Mouse (Mus musculus) Patski (cell line): Measurements from ENCODE around the gene H2afz. TPM values are rescaled to one million over a fixed set of nuclear protein-coding genes. Genes with fewer than 3 reads are reported as not detected.
"Not testable (repeated sequence)": the region's sequence is repeated elsewhere in the genome, so short reads cannot be mapped to it uniquely, and the experiment has no call there.

Source experiments
- ATAC-seq: fragments of 100-300 bp; one replicate; pipeline ENCODE4 v1.8.0; 2021
- CTCF ChIA-PET: fragments of 350-600 bp; sonication (Branson Sonifier 250); formaldehyde crosslinking; loops from one replicate; lab custom pipeline; 2022; ENCODE audit warnings: inconsistent platforms; lab: Charles Lee
- POLR2A ChIA-PET: fragments of 350-600 bp; sonication (Branson Sonifier 250); formaldehyde crosslinking; loops from one replicate; lab custom pipeline; 2022; ENCODE audit warnings: antibody characterized with exemption, inconsistent platforms; lab: Charles Lee
- DNase-seq: peaks from one replicate; pipeline ENCODE4 v3.0.0-alpha.2; 2011; ENCODE audit warnings: low read depth, low spot score
- H3K27me3 ChIP-seq: fragments of 371-371 bp; one replicate; pipeline ENCODE4 v1.5.1; 2021
- CTCF ChIP-seq: fragments of 100-300 bp; IDR thresholded peaks from one replicate; pipeline ENCODE4 v1.5.1; 2021
- in situ Hi-C: fragments of 300-500 bp; cut with MboI; formaldehyde crosslinking; loops from 3 replicates; pipeline ENCODE4 v1.11.1; 2018; ENCODE audit warnings: low pct_unique_long_range_greater_than_20kb, mixed read lengths
- polyA plus RNA-seq: library from polyadenylated mRNA; unstranded; gene quantifications from one replicate; pipeline ENCODE4 v1.2.3, GENCODE M21; 2021

Gene H2afz
- polyA plus RNA-seq, 1 experiment from 2014 or later: 779 TPM

DNA sequence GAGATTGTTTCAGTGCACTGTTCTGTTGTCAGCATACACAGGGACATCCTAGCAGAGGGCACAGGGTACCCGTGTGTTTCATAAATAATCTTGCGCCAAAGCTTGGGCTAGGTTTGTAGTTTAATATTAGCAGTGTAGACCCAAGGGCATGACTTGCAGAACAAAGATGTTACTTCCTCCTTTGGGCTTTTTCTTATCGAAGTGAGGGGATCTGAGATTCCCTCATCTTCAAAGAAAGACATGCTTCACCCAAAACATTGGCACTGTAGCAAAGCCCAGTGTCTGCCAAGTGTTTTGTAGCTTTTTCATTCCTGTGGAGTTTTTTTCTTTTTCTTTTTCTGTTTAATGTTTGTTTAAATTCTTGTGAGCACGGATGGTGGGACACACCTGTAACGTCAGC lies 33.4 kb downstream of the H2afz start:
- DNase-seq (no peak), ATAC-seq (no peak)
- POLR2A ChIA-PET: no interaction called here
- CTCF ChIA-PET: interaction anchor here (1.0 kb wide), 1 partner anchor 247 kb away, joined by 3 read pairs; the partner anchor contains the start of gene Mttp
- in situ Hi-C loops: no loop called here
- no peak for TF ChIP-seq CTCF
- no peaks in the 10 kb centered on the region for H3K27me3 ChIP-seq

DNA sequence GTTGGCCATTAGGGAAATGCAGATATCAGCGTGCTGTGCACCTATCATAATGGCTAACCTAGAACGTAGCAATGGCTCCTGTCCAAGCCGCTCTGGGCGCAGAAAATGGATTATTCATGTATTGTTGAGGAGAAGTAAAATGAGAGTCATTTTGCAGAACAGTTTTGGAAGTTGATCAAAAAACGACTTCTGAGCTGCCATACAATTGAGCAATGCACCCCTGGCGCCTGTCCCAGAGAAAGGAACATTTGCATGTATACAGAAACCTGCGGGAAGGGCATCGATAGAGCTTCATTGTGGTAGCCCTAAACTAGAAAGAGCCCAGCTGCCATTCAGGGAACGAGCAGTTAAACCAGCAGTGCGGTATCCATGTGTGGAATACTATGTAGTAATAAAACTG lies 35.9 kb downstream of the H2afz start:
- ChIA-PET CTCF (interaction anchor here (1.1 to 1.4 kb wide), 3 partner anchors 15 to 244 kb away, joined by 3 to 5 read pairs (median 3); partner anchors contain the start of gene Mttp), POLR2A (interaction anchor here (0.7 kb wide), 1 partner anchor 30 kb away, joined by 3 read pairs; no protein-coding TSS in a partner anchor)
- TF ChIP-seq CTCF: no peak
- H3K27me3 ChIP-seq: no peaks in the 10 kb centered on the region
- DNase-seq (no peak), ATAC-seq (no peak)
- in situ Hi-C loops: no loop called here

DNA sequence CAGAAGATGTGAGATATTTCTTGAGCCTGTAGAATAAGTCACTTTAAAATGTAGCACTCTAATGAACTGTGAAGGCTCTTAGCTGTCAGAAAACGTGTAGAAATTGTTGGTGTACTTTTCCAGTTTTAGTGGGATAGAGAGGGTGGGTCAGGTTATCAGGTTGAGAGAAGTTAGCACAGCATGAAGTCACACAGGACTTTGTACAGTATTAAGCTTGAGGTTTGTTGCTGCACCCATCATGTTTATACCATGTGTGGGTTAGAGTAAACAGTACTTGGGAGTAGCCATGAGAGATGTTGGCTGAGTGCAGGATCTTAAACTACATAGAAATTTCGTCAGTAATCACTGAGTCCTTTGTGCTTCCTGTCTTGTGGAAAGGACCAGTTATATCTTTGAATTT lies 48.8 kb downstream of the H2afz start:
- DNase-seq (no peak), ATAC-seq (no peak)
- H3K27me3 ChIP-seq: no peaks in the 10 kb centered on the region
- TF ChIP-seq CTCF: no peak
- in situ Hi-C loops: no loop called here
- POLR2A ChIA-PET: no interaction called here
- CTCF ChIA-PET: interaction anchor here (0.7 to 1.9 kb wide), 4 partner anchors 10 to 44 kb away, joined by 3 to 5 read pairs (median 4); no protein-coding TSS in a partner anchor

DNA sequence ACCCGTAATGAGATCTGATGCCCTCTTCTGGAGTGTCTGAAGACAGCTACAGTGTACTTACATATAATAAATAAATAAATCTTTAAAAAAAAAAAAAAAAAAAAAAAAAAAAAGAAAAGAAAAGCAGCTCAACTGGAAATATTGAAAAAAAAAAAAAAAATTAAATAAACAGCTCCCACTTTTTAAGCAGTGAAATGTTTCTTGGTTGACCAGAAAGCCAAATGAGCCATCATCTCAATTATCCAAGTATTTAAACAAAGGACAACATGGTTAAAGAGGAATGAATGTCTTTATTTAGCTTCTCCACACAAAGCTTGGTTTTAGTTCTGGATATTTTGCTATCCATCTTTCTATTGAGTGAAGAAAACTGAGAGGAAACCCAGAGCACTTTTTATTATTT lies 50.3 kb downstream of the H2afz start:
- H3K27me3 ChIP-seq, DNase-seq, ATAC-seq, POLR2A ChIA-PET, in situ Hi-C loops: not testable (repeated sequence)
- CTCF ChIA-PET: interaction anchor here (1.0 to 1.9 kb wide), 2 partner anchors 23 to 46 kb away, joined by 3 to 5 read pairs; no protein-coding TSS in a partner anchor

Other genes with a start within 250 kb of the H2afz start
- gene Ddit4l, start 242.9 kb upstream of the H2afz start, polyA plus RNA-seq: 29.7 TPM
- gene Gm21962, start 193.0 kb upstream of the H2afz start, polyA plus RNA-seq: not detected
- 16.6 TPM for gene Dnajb14, start 3.2 kb downstream of the H2afz start, polyA plus RNA-seq
- gene Lamtor3, start 54.0 kb downstream of the H2afz start, polyA plus RNA-seq: 110 TPM
- gene Dapp1, start 117.1 kb downstream of the H2afz start, polyA plus RNA-seq: 4.0 TPM
- 0.67 TPM for gene 1110002E22Rik, start 200.6 kb downstream of the H2afz start, polyA plus RNA-seq
- gene Gm5105, start 202.9 kb downstream of the H2afz start, polyA plus RNA-seq: 0.06 TPM